In the genomic region with DNA sequence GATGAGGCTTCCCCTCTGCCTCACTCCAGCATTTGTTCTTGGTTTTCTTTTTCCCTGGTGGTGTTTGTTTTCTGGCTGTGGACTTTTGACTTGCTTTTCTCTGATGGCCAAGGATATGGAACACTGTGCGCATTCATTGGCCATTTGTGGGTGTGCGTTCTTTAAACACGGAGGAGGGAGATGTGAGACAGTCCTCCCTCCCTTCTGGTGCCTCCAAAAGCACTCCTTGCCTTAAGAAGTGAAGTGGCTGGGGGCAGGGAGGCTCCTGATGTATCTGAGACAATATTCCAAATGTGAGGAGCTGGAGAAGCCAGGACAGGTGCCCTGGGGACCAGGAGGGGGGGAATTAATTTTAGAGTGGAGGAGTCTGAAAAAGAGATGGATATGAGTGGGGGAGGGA, we compare ENCODE assay signal across 13 mouse cellular contexts.
"Had no signal": no experiment of that assay in that cellular context is flagged by ENCODE, and none has a peak within 500 bp of the region (broad histone marks: within the 10 kb centered on the region; RNA-seq: fewer than 3 reads in every experiment).

No protein-coding gene starts in this region.

- DNase-seq: gastrocnemius, adult 2 months; gastrocnemius, postnatal 10 days; gastrocnemius, postnatal 25 days; heart, adult 18-20 months; heart, postnatal 10 days; heart, postnatal 4 days; kidney, adult 18-20 months; kidney, adult 8-10 months; kidney, postnatal 10 days; kidney, postnatal 25 days; kidney, postnatal 4 days; liver; liver, embryonic 13.5 days had no signal
